Mouse (Mus musculus): ENCODE measurements around the gene Ulk4.

The Ulk4 gene

DNA sequence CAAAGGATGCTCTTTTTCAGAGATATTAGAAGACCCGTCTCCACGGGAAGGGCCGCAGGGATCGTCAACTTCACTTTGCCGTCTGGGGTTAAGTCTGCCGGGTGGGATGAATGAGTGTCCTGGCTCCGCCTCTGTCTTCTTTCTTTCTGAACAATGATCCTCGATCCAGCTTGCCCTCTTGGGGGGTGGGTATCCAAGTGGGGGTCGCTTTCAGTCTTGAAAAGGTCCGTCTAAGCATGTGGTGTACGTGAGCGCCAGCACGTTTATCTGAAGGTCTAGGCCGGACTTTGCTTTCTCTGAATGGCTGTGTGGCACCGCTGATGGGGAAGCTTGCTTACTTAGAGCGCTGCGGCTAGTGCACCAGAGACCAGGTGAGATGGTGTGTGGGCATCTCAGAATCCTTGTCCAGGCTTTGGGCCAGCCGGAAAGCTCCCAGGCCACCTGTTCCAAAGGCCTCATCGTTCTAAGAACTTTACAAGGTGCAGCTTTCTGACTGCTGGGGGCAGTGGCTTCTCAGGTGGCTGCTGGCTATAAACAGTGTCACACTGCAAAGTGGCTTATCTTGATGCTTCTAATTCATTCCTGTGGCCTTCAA, 23.1 kb upstream of the Ulk4 start:
- DNase-seq = no peak

DNA sequence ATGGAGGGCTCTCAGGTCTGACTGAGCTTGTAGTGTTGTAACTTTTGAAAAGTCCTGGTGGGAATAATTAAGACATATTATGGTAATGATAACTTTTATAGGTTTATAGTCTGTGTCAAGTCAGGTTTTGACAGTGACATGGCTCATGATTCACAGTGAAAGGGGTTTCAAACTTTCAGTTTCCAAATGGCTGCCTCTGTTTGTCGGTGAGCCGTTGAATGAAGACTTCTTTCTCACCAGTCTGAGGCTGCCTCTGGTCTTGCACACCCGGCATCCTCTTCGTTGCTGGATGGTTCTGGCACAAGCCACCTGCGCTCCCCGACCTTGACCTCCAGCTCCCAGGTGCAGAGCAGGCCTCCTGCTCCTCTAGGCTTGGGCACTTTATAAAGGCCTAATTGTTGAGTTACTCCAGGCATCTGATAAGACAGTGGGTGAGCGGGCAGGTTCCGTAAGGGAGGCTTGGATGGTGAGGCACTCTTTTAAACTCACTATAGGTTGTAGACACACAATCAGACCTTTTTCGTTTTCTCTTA, 22.3 kb upstream of the Ulk4 start:
- DNase-seq = no peak

DNA sequence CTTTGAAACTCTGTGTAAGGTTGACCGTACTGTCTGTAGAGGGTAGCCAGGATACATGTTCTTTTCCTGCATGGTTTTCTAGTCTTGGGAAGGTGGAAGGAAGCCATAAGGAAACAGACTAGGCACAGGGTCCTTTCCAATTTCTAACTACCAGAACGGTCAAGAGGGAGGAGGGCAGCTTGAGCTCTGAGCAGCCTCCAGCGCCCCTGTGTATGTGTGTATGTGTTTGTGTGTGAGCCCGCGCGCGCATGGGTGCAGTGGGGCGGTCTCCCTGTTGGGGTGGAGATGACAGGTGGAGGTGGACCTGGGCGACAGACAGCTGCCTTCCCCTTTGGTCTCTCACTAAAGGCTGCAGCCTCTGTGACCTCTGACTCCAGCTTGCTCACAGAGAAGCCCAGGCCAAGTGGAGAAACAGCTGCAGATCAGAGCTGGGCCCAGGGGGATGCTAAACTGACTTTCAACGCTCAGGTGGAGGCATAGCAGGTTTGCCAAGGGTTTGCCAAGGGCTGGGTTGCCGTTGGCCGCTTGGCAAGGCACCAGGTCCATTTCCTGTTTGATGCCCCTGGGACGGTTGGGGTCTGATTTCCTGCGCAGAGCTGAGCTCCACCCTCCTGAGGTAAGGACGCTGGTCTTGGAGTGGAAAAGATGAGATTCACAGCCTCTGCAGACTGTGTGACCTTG, 21.6 kb upstream of the Ulk4 start:
- DNase-seq = peak; percentile 71 to 78

DNA sequence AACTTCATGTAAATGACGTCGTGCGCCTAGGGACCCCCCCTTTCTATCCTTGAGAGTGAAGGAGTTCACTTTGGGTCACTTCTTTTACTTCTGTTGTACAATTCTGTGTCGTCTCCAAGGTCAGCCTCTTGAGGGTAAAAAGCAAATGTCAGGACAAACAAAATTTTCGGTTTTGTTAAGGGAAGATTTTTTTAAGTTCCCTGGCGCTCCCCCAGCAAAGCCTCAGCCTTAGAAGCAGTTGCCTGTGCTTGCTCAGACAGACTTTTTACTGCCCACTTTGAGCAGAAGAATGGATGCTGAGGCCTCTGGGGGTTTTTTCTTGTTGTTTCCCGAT, 21.0 kb upstream of the Ulk4 start:
- DNase-seq = no peak

DNA sequence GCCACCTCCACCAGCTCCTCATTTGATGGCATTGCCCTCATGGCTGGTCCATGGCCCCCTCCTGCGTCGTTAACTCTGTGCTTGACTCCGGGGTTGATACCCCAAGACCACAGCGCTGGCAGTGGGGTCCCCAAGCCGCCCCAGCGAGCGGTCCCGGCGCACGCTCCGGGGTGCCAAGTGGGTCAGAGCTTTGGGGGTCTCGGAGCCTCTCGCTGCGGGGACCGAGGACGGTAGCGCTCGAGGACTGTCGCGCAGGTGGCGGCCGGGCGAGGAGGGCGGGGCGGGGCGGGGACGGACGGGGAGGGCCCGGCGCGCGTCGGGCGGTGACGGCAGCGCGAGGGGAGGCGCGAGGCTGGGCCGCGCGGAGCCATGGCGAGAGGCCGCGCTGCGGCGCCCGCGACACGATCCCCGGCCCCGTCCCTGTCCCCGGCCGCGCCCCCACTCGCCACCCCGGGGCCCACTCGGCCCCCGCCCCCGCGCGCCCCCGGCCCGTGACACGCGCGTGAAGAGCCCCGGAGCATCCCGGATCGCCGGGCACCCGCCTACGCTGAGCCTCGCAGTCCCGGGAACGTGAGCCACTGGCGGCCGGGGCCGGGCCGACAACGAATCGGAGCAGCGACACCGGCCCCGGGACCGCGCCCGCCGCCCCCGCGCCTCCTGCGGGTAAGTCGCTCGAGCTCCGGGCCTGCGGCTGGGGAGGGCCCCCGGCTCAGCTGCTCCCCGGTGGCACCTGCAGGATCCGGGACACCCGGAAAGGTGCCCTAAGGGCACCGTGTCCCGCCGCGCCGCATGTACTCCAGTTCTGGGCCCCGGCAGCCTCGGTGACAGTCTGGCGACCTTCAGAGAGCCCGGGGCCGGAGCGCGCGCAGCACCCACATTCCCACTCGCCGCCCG, 20.4 kb upstream of the Ulk4 start, which contains the start of gene Trak1:
Gene Trak1, plus strand, starts transcription at position 332 of the 894 bp plus-strand sequence.
- DNase-seq = peak; percentile 77 to 85

DNA sequence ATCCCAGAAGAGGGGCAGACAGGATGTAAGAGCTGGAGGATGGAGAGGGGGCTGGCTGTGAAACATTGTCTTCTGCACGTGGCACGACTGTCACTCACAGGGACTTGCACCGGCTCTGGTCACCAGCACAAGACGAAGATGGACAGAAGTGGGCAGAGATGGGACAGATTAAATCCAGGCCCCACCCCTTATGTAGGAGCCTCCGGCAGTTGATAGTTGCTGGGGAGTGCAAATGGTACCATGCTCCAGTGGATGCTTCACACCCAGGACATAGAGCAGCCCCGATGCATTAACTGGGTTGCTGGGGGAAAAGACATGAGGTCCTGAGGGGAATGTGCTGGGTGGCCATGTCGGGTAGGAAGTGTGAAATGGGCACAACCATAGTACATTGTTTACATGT, 18.2 kb upstream of the Ulk4 start:
- no peak for DNase-seq

DNA sequence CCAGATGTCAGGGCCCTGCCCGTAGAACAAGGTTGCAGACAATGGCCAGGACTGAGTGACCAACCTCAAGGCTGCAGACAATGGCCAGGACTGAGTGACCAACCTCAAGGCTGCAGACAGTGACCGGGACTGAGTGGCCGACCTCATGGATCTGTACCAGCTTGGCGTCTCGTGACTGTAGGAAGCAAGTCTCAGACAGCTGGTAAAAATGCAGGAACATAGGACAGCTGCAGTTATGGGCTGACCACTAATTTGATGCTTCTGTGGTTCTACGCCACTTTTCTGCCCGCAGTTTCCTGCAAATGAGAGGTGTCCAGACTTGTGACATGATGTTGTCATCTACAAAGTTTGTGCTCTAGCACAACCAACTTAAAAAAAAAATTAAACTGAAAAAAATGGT, 16.2 kb upstream of the Ulk4 start:
- no peak for DNase-seq

DNA sequence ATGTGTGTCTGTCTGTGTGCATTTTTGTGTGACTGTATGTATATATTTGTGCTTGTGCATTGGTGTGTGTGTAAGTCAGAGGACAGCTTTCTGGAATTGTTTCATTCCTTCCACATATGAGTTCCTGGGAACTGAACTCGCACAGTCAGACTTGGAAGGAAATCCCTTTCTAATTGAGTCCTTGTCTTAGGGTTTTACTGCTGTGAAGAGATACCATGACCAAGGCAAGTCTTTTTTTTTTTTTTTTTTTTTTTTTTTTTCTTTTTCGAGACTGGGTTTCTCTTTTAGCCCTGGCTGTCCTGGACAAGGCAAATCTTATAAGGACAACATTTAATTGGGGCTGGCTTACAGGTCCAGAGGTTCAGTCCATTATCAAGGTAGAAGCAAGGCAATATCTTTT, 14.3 kb upstream of the Ulk4 start:
- no peak for DNase-seq

DNA sequence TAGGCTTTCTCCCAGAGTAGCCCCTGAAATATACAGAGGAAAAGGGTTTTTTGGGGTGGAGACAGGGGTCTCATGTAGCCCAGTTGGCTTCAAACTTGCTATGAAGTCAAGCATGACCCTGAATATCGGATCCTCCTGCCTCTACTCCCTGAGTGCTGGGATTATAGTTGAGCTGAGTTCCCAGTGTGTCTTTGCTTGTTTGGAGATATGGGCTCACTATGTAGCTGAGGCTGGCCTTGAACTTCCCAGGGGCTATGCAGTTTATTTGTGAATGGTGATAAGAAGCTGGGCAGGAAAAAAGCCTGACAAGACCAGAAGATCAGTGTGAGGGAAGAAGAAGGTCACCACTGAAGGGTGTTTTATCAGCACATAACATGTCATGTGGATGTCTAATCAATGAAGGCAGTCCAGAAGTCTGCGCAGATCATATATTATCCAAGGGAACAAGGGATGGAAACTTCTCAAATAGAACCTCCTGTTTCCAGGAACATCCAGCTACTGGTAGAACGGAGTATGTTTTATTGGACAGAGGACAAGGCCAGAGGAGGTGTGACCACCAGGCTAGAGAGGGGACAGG, 9.4 kb upstream of the Ulk4 start:
- no peak for DNase-seq

DNA sequence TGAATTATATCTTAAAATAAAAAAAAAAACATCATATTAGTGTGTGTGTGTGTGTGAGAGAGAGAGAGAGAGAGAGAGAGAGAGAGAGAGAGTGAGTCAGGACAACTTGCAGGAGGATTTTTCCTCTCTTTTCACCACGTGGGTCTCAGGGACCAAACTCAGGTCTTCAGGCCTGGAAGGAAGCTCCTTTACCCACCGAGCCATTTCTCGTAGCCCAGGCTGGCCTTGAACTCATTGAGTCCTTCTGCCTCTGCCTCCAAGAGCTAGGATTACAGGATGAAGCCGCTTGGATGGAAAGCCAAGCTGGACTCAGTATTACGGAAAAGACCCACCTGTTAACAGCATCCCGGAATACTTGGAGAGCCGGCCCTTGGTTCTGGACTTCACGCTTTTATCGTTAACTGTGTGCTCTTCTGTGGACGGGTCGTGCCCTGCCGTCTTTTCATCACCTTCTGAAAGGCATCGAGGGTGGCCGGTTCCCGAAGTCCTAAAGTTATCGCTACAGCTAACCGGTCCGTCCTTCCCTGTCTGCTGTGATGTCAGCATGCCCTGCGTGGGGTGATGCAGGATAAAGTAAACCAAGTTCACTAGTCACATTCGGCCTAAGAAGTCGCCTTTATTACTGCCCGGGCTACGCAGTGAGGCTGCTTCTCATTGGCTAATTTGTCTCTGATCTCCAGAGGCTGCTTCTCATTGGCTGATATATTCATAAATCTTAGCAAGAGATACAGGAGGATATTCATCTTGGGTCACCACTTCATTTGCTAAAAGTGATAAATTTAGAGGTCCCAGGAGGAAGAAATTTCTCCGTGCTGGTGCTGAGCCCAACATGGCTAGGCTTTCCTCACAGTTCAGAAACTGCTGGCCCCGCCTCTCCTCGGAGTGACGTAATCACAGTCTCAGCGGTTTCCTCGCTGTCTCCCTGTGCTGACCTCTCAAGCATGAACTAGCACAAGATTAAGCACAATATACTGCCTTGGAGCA, 8.6 kb upstream of the Ulk4 start:
- peak; percentile 67 to 80 for DNase-seq

DNA sequence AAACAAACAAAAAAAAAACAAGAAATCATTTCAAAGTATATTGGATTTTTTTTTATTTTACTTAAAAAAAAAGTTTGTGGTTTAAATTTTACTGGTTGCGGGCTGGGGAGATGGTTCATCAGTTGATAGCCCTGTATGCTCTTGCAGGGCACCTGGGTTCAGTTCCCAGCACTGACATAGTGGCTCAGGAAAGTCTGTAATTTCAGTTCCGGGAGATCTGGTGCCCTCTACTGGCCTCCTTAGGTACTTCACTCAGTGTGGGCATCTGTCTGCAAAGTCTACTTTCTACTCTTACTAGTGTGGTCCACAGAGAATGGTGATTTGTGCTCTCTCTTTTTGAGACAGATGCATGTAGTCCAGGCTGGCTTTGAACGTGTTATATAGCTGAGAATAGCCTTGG, 7.4 kb upstream of the Ulk4 start:
- peak in 1 of 2 experiments; percentile 66 for DNase-seq

DNA sequence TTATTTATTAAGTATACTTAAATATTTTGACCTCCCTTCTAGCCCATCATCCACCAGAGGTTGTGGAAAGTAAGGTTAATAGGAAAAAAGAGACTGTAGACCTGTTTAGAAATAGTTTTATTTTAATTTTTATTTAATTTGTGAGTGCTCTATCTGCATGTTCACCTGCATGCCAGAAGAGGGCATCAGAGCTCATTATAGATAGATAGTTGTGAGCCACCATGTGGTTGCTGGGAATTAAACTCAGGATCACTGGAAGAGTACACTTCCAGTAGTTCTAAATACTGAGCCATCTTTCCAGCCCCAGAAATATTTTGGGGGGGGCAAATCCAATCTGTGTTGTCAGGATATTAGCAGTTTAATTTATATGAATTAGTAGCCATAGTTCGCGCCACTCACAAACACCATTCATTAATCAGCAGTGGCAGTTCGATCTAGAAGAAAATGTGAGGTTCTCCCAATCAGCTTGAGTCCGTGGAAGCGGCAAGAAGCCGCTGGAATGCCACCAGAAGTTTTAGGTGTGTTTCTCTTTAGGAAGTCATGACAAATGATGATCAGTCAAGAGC, 6.7 kb upstream of the Ulk4 start:
- no peak for DNase-seq

DNA sequence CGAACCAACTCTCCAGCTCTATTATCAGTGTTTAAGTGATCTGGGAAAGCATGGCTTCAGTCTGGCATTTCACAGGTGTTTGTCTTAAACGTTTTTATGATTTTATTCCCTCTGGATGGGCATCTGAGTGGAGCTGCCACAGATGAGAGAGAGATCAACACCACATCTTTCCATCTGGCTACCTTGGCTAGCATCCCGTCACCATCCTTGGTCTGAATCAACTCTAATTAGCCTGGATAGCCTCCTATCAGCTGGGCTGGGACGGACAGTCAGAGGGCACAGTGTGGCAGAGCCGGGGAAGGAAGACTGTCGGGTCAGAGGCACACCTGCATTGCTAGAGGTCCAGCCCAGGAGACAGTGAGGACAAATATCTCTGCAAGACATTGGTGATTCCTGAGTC, 4.9 kb upstream of the Ulk4 start:
- no peak for DNase-seq

DNA sequence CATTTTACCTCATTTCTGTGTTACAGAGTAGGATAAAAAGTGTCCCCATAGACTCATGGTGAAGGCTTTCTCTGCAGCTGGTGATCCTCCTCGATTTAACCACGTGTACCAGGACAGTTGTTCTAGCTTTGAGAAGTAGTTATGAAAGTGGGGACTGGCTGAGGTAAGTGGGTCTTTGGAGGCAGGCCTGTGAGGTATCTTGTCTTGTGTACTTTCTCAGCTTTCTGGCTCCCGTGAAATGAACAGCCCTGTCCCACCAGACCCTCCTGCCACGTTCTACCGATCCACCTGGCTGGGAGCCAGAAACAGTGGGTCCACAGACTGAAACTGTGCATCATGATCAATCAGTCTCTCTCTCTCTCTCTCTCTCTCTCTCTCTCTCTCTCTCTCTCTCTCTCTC, 2.2 kb upstream of the Ulk4 start:
- DNase-seq = no peak

DNA sequence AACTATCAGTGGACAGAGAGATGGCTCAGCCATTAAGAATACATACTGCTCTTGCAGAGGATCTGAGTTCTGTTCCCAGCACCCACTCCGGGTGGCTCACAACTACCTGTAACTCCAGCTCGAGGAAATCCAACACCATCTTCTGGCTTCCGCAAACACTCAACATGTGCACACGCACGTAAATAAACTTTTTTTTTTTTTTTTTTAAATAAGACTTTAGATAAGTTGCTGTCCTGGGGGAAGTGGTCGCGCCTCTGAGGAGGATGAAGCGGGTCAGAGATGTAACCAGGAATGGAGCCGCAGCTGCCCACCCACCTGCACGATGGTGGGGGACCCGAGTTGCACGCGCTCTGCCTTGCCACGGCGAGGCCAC, 266 bp downstream of the Ulk4 start:
- DNase-seq = no peak

DNA sequence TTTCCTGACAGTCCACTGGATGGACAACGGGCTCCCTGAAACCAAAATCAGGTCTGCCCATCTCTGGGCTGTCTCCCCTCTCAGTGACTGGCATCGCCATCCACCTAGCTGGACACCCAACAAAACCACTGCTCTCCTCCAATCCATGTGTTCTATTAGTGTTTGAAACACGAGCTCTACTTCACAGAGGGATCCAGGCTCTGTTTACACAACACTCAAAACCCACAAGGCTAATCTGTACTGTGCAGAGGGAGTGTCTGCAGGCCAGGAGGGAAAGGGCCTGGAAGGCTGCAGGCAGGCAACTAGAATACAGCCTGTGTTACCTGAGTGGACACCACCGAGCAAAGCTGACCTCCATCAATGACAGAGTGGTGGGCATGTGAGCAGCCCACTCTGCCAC, 5.4 kb downstream of the Ulk4 start:
- DNase-seq = no peak

DNA sequence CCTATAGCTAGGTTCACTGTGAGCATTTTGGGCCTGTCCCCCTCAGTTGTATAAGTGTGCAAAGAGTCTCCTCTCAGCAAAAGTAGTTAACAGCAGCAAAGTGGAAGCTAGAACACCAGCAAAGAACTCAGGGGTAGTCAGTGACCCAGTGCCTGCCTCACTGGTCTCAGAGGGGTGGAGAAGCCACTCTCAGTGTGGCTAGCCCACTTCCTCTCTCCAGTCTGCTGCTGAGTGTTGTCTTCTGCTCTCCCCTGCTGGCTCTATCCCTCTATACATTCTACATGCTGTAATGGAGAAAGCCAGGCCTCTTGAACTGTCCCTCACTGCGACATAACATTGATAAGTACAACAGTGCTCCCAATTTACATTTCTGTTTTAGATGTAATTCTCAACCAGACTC, 5.8 kb downstream of the Ulk4 start:
- DNase-seq = no peak

DNA sequence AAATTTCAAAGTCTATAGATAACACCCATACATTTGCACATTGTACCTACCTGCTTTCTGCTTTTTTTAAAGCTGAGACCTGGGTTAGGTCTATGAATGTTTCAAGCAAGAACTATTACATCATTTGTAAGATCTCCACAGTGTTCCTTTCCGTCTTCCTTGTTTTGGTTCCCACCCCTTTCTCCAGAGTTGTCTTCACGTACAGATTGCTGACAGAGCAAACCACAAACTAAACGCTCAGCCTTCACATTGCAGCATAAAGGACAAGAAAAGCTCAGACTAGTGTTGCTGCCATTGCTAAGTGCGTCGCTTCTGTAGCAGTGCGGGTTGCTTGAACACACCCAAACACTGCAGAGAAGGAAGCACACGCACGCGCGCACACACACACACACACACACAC, 11.7 kb downstream of the Ulk4 start:
- DNase-seq = no peak

DNA sequence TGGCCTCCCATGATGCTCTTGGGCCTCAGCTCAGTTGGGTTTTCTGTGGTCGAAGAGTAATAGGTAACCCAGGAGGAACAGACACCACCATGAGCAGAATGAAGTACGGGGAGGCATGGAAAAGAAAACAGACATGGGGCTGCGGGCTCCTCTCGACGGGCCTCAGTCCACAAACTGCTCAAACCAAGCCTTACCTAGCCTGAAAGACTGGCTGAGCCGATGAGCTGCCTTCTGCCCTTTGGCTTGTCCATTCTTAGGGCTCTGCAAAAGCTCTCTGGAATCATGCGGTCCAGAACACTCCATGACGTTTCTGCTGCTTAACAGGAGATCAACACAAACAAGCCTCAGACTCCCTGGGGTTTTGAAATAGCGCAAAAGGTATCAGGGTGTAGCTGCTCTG, 19.9 kb downstream of the Ulk4 start:
- peak in 1 of 2 experiments; percentile 7 for DNase-seq

DNA sequence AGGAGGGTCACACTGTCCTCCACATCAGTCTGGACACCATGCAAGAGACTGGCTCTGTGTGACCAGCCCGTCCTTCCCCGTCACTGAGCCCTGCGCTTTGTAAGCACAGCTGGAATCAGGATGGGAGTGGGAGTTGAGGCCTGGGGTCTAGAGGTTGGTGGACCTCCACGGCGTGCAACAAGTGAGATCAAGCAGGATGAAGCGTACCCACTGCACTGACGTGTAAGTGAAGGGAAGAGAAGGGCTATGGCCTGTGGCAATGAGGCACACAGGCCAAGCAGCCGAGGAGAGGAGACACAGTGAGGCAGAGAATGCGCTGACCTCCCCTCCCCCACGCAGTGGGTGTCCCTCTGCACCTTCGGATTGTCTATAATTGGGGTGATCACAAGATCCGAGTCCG, 22.2 kb downstream of the Ulk4 start:
- peak in 1 of 2 experiments; percentile 9 for DNase-seq

DNA sequence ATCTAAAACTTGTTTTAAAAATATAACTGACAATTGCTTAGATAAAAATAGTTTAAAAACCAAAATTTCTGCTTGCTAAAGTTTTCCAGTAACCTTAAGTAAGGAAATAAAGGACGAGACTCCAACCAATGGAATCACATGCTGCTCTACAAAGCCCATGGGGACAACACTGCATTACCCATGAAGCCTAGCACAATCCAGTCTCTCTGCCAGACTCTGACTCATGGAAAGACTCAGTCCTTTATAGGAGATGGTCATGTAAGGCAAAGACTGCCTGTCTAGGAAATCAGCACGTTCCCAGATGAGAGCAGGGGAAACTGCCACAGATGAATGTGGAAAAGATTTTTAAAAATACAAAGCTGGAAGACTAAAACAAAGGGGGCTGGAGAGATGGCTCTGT, 23.0 kb downstream of the Ulk4 start:
- peak in 1 of 2 experiments; percentile 10 for DNase-seq

DNA sequence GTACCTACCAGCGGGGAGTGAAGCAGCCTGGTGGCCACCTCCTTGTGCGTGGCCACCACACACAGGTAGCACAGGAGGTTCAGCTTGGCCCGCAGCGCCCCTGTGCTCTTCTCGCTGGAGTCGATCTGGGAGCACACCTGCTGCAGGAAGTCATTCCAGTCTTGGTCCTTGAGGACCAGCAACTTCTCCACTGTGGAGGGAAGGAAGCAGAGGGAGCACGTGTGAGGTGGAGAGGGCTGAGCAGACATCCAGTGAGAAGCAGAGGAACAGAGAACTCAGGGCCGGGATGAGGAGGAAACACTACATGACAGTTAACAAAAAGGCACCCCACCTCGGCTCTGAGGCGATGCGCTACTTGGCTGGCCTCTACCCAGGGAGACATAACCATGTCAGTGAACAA, 26.1 kb downstream of the Ulk4 start:
- DNase-seq = peak in 1 of 2 experiments; percentile 3

All from lung, postnatal 4 days (tissue).